Mouse (Mus musculus) cerebellum, adult 2 months (tissue): ENCODE results near the gene Cga.

Source experiments
- CTCF ChIP-seq: fragments of 200-500 bp; IDR thresholded peaks from 2 replicates; pipeline ENCODE4 v1.5.1; 2011; ENCODE audit warnings: low read depth, mild to moderate bottlenecking, control low read depth, low read length, moderate library complexity, borderline replicate concordance; ENCODE audit not compliant: insufficient read depth
- POLR2A ChIP-seq: fragments of 200-500 bp; IDR thresholded peaks from 2 replicates; pipeline ENCODE4 v1.6.1; 2011; ENCODE audit warnings: low read length, control low read depth, borderline replicate concordance; ENCODE audit not compliant: insufficient read depth

GRCm38 (mm10) chr4:34886490-34887111 lies 7.0 kb upstream of the Cga start:
- TF ChIP-seq POLR2A (no peak), CTCF (no peak)
